Mouse (Mus musculus) left cerebral cortex, adult 8-10 months (tissue): Measurements from ENCODE around the gene Ckb. TPM values are rescaled to one million over a fixed set of nuclear protein-coding genes. Genes with fewer than 3 reads are reported as not detected.
"Not testable (repeated sequence)": the region's sequence is repeated elsewhere in the genome, so short reads cannot be mapped to it uniquely, and the experiment has no call there.

ENCODE experiments used
- DNase-seq, 2 experiments: peaks; one replicate each; pipeline ENCODE4 v3.0.0; 2022; ENCODE audit warnings: low spot score in 2 of 2
- total RNA-seq, 4 experiments: library from RNA; stranded (reverse); gene quantifications; 2 replicates each; pipeline ENCODE4 v1.2.4; 2022

Ckb gene
- total RNA-seq, 4 experiments from 2014 or later = 1,860 to 1,987 (median 1,908) TPM

DNA sequence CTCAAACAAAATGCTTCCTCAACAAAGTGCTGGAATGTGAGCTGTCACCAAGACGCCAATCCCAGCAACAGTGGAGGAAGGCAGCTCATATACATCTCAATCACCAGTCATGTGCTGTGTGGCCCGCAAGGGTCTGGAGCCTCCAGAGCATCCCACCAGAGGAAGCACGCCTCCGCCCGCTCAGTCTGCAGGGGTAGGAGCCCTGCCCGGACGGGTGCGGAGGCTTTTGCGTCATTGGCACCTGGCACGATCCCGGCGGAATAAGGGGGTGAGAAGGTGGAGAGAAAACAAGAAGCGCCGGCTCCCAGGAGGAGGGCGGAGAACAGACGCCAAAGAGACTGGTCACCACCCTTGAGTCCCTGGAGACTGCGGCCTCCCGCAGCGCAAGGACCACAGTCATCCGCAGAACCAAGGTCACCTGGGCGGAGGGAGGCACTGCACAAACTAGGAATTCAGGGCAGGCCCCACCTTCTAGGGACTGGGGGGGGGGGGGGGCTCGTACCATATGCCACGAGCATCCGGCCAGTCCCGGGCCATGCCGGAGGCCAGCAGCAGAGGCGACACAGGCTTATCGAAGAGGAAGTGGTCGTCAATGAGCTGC lies 1.7 kb downstream of the Ckb start:
- DNase-seq = no peak

DNA sequence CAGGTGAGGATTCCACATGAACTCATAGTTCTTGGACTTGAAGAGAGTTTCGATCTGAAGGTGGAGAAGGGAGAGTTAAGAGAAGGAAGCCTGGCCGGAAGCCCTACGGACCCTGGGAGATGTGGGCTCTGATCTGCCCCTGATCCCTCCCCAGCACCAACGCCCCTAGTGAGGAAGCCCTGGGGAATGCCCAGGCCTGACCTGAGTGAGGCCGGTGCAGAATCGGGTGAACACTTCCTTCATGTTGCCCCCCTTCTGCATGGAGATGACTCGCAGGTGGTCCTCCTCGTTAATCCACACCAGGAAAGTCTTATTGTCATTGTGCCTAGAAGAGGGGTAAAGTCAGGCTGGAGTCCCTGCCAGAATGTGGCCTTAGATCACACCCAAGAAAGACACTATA lies 2.2 kb downstream of the Ckb start:
- DNase-seq = no peak

DNA sequence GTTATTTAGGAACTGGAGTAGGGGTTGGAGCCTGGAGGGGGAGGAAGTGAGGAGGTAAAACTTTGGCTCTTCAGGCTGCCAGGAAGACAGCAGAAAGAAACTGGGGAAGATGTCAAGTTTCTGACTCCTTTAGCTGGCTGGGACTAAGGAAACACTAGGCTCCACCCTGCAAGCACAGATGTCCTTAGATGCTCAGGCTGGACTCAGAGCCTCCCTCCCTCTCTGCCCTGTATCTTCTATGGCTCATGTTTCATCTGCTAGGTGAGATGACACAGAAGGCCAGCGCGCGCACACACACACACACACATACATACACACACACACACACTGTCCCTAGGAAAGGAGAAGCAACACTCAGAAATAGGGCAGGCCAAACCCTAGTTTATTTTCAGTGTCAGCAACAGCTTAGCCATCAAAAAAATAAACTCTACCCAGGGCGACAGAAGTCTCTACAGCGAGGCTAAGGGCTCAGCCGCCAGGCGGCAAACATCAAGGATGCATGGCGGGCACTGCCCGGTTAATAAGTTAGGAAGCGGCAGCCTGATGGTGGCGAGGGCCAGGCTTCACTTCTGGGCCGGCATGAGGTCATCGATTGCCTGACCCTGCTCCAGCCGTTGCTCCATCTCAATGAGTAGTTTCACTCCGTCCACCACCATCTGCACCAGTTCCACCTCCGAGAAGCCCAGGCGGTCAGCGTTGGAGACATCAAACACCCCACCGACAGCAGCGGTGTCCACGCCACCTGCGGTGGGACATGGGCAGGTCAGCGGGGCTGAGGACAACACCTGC lies 2.9 kb downstream of the Ckb start:
- DNase-seq = no peak

DNA sequence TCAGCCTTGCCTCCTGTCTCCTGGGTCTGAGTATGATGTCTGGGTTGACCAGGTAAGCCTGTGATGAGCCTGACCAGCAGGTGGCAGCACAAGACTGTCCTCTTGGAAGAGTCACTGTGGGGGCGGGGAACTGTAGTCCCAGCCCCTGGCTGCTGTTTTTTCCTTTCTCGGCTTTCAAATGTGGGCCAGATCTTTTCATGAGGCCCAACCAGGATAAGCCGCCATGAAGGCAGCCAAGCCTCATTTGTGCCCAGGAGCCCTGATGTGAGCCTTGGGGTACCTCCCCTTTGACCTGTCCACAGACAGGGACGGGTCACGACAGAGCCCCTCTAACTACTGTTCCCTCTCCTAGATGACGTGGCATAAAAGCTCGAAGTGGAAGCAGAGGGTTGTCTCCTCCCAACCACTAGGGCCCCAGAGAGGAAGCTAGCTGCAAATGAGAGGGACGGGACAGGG lies 3.7 kb downstream of the Ckb start:
- DNase-seq = peak; percentile 92 to 93

DNA sequence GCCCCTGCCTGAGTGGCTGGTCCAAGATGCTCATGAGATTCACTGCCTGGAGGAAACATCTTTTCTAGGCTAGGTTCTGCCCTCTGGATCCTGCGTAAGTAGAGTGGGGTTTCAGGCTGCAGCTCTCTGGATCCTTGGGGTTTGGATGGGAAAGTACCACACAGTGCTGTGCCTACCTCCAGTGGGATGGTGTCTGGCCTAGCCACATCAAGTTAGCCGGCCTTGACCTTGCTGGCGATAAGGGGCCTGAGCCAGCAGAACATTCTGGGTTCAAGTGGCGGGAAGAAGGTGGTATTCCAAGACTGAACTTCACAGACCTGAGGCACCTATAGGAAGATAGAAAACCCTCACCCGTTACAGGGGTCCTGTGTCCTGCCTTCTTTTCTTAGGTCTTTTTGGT lies 4.7 kb downstream of the Ckb start:
- no peak for DNase-seq

DNA sequence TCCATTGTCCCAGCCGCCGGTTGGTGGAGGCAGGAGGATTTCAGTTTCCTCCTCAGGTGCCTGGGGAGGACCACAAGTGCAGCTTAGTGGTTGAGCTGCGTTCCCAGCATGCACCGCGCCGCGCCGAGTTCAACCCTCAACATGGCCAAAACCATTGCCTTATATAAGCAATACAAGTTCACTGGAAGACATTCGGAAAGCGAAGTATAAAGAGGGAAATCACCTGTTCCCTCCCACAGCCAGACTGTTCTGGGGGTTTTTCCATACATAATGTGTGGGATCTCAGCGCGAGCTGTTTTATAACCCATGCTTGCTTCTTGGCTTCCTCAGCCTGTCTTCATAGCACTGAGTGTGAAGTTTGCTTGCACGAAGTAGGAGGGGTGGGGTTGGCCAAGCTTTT lies 5.8 kb downstream of the Ckb start:
- peak; percentile 69 to 88 for DNase-seq

DNA sequence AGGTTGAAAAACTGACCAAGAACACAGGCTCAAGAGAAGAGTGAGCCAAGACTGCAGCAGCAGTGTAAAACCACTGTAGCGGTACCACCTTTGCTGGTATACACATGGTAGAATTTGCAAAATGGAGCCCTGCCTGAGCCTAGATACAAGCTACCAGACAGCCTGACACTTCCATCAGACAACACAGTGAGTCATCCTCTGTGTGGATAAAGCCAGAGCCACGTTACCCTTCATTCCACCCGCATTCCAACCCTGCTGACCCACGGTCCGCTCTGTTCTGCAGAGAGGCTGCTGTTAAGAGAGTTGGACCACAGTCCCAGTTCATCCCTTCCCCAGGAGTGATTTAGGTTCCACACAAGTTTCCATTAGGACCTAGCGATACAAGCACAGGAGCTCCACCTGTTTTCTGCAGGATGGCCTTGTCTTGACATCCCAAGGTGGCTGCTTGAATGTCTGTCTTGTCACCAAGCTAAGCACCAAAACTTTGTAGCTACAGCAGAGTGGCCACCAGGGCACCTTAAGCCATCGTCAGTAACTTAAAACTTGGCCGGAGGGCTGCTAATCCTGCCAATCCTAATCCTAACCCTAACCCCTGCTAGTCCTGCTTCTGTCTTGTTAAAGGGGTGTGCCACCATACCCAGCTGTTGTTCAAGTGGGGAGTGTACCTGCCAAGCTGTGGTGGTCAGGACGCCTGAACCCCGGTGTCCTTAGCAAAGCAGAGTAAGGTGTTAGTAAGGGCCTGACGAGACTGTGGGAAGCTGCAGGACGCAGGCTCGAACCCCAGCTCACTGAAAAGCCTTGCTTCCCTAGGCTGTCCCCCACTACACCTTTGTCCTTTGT lies 6.9 kb downstream of the Ckb start:
- no peak for DNase-seq

DNA sequence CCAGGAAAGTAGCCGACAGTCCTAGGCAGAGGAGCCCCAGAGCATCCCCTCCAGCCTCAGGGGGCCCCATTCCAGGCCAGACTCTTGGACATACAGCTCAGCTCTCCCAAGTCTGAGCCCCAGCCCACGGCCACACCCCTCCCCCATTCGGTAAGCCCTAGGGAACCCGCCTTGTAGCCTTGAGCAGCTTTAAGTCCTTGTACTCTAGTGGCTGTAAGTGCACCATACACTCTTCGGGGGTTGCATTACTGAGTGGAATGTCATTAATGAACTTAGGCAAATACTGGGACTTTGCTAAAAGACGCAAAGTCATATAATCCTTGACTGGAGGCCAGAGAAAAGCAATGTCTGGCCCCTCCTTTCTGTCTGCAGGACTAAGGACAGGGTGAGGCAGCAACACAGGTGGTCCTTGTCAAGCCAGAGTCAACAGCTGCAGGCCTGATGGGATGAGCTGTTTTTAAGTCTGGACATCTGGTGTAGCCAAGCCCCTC lies 7.9 kb downstream of the Ckb start:
- no peak for DNase-seq

DNA sequence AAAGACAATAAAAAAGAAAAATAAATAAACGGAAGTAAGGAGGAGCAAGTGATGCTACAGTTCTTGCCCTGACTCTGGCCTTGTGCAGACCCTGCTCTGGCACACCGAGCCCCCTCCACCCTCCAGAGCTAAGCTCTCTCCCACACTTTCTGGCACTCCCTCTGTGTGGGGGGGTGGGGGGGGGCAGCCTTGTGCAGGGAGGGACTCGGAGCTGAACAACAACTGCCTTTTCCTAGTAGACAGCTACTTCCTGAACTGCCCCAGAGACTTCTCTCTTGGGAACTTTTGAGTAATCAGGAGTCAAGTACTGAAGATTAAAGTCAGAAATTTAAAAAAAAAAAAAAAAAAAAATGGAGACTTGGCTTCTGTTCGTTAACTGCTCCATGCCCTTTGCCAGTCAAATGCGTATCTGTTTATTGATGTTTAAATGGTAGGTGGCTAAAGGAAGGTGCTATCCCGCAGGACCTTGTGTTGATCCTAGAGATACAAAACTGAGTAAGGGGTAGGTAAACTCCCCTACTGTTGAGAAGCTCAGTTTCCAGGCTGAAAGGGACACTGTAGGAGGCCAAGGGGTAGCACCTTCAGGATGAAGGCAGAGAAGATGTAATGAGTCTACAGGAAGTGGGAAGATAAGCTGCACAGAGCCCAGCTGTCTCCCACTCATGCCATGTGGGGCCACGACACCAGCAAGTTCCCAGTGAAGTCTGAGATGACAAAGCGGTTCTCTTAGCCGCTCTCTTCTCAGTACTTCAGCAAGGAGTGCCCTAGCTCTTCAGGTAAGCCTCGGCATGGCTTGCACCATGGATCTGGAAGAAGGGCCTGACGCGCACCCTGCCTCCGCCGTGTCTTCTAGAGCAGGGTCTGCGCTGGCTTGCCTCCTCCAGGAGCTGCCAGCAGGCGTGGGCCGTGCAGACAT lies 8.7 kb downstream of the Ckb start:
- DNase-seq = no peak

DNA sequence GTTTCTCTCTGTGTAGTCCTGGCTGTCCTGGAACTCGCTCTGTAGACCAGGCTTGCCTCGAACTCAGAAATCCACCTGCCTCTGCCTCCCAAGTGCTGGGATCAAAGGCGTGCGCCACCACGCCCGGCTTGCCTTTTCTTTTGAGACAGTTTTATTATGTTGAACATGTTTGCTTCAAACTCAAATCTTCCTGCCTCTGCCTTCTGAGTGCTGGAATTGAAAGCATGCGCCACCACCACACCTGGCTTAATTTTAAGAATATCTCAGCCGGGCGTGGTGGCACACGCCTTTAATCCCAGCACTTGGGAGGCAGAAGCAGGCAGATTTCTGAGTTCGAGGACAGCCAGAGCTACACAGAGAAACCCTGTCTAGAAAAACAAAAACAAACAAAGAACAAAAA lies 10.6 kb downstream of the Ckb start:
- not testable (repeated sequence) for DNase-seq

DNA sequence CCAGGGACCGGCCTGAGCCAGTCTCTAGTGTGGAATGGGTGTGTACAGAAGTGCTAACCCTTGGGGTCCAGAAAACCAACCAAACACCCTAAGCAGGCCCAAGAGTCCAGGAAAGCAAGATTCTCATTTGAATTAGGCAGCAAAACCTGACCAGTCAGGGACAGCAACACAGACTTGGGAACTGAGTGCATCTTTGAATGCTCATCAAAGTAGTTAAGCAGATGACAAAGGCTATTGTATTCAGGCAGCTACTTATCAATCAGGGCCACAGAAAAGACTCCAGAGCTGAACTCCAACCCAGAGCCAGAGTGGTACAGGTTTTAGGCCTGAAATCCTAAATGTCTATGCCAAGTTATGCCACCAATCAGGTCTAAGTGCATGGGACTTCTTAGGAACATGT lies 11.5 kb downstream of the Ckb start:
- no peak for DNase-seq

DNA sequence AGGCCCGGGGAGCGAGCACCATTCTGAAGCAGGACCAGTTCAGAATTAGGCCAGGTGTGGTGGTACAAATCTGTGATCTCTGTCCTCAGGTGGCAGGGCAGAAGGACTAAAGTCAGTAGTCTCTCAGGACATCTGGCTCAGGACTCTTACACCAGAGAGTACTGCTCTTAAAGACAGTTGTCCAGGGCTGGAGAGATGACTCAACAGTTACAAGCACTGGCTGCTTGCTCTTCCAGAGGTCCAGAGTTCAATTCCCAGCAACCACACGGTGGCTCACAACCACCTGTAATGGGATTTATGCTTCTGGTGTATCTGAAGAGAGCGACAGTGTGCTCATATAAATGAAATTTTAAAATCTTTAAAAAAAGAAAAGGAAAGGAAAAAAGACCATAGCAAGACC lies 12.8 kb downstream of the Ckb start:
- DNase-seq = no peak

DNA sequence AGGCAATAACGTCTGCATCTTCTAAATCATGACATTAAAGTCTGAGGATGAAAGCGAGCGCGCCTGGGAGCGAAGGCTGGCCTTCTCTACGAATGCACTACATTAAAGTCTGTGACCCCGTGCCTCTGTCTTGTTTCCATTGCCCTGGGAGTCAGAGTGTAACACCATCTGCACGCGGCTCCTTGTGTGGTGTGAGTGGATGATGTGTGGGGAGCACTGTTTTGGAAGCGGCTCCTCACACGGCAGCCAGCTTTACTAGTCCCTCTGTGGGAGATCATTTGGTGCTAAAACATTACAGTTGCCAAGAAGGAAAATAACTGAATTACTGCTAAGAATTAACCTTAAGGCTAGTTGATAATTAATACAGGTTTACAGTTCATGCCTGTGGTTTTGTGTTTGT lies 16.4 kb downstream of the Ckb start:
- DNase-seq = no peak

DNA sequence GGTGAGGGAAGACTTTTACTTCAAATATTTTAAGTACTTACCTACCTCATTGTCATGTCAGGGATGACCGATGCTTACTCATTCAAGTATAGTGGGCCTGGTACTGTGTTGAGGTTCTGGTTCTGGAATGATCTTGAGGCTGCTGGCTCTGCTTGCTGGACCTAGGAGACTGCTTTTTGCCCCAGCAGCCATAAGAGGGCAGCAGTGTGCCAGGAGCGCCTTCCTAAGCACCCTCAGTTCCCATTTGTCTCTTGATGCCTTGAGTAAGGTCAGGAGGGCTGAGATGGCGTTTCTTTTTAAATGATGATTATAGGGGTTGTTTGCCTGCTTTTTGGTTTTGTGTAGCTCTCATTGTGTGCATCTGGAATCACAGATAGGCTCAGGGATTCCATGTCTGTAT lies 18.7 kb downstream of the Ckb start:
- DNase-seq = peak in 1 of 2 experiments; percentile 68

DNA sequence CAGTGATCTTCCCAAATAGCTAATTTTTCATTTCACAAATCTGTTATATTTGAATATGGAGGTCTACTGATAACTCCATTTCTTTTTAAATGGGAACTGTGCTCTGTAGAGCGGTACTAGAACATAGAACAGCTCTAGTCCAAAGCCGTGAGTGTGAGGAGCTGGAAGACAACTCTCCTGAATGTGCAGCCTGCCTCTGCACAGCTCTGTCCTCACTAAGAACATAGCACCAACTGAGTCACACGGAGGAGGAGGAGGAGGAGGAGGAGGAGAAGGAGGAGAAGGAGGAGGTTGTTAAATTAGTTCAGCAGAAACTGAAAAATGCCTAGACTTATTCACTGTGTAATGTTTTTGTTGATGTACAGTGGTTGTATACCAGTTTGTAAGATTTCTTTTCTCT lies 19.2 kb downstream of the Ckb start:
- DNase-seq = no peak

DNA sequence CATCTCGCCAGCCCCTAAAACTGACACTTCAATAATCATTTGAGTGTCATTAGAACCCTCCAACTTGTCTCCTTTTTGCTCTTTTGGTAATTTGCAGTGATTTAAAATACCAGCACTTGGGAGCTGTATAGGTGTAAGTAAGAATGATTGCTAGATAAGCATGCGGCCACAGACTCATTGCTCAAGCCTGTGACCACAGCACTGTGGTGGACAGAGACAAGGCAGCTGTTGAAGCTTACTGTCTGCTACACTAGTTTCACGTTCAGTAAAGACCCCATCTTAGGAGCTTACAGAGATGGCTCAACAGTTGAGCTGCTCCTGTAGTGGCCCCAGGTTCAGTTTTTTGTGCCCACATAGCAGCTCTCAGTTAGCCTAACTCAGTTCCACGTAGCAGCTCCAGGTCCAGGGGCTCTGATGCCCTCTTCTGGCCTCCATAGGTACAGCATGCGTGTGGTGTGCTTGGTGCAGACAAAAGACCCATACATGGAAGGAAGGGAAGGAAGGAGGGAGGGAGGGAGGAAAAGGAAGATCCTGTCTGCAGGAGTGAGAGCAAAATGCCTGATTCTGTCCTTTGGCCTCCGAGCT lies 24.0 kb downstream of the Ckb start:
- peak; percentile 47 to 51 for DNase-seq
